Mouse (Mus musculus) cerebellum, postnatal 25 days (tissue): Measurements from ENCODE around the gene Dhx37.
"Not testable (repeated sequence)": the region's sequence is repeated elsewhere in the genome, so short reads cannot be mapped to it uniquely, and the experiment has no call there.

Experiments
- DNase-seq, 2 experiments: peaks; one replicate each; pipeline ENCODE4 v3.0.0; 2021; ENCODE audit warnings: mixed read lengths in 2 of 2

Dhx37 gene

GRCm38 (mm10) chr5:125407020-125407830 is 26.7 kb downstream of the Dhx37 start:
- no peak for DNase-seq

- DNase-seq = peak; percentile 72 to 85
Measured at GRCm38 (mm10) chr5:125406322-125407016, 27.5 kb downstream of the Dhx37 start.

GRCm38 (mm10) chr5:125405546-125406248 is 28.2 kb downstream of the Dhx37 start:
- peak; percentile 89 to 92 for DNase-seq

- peak; percentile 62 to 80 for DNase-seq
Measured at GRCm38 (mm10) chr5:125404903-125405545, 28.9 kb downstream of the Dhx37 start.

GRCm38 (mm10) chr5:125404536-125404902 is 29.4 kb downstream of the Dhx37 start:
- no peak for DNase-seq

- peak; percentile 78 to 82 for DNase-seq
Measured at GRCm38 (mm10) chr5:125403481-125404465, 30.1 kb downstream of the Dhx37 start.

- DNase-seq = no peak
Measured at GRCm38 (mm10) chr5:125402991-125403390, 30.9 kb downstream of the Dhx37 start.

GRCm38 (mm10) chr5:125402476-125402875 is 31.4 kb downstream of the Dhx37 start:
- no peak for DNase-seq

GRCm38 (mm10) chr5:125400903-125401302 is 33.0 kb downstream of the Dhx37 start:
- DNase-seq = no peak

GRCm38 (mm10) chr5:125395008-125395407 is 38.9 kb downstream of the Dhx37 start:
- DNase-seq = no peak

- DNase-seq = peak; percentile 54 to 65
Measured at GRCm38 (mm10) chr5:125393622-125394603, 40.0 kb downstream of the Dhx37 start.

GRCm38 (mm10) chr5:125392977-125393621 is 40.8 kb downstream of the Dhx37 start:
- DNase-seq = peak; percentile 97 to 98

- peak in 1 of 2 experiments; percentile 57 for DNase-seq
Measured at GRCm38 (mm10) chr5:125392618-125392976, 41.3 kb downstream of the Dhx37 start.

- not testable (repeated sequence) for DNase-seq
Measured at GRCm38 (mm10) chr5:125392176-125392575, 41.7 kb downstream of the Dhx37 start.

GRCm38 (mm10) chr5:125391609-125392008 is 42.3 kb downstream of the Dhx37 start:
- DNase-seq = peak; percentile 69 to 82

GRCm38 (mm10) chr5:125390906-125391477 is 42.9 kb downstream of the Dhx37 start:
- no peak for DNase-seq

GRCm38 (mm10) chr5:125389579-125390441 is 44.1 kb downstream of the Dhx37 start, which contains the start of gene Ubc:
Gene Ubc (minus strand): TSS chr5:125390202.
- peak; percentile 90 to 93 for DNase-seq

- peak; percentile 79 to 88 for DNase-seq
Measured at GRCm38 (mm10) chr5:125389131-125389578, 44.8 kb downstream of the Dhx37 start, which contains the start of gene Gm10382. Gene Gm10382 (plus strand): TSS chr5:125389322.
